Mouse (Mus musculus): Measurements from ENCODE around the gene Pax4.

Pax4 gene

GRCm38 (mm10) chr6:28449253-28449652, at the start of gene Pax4:
Gene Pax4, minus strand, starts transcription at chr6:28449353.
- no peak for DNase-seq (ENCODE audit: low spot score in 2 of 2)

- DNase-seq (ENCODE audit: low spot score in 2 of 2) = no peak
Observed at GRCm38 (mm10) chr6:28497837-28498236, 48.7 kb upstream of the Pax4 start.

- DNase-seq (ENCODE audit: low spot score in 2 of 2) = no peak
Observed at GRCm38 (mm10) chr6:28491198-28491597, 42.0 kb upstream of the Pax4 start.

- no peak for DNase-seq (ENCODE audit: low spot score in 2 of 2)
Observed at GRCm38 (mm10) chr6:28490612-28491011, 41.5 kb upstream of the Pax4 start.

GRCm38 (mm10) chr6:28488204-28488851, 39.2 kb upstream of the Pax4 start:
- DNase-seq (ENCODE audit: low spot score in 2 of 2) = no peak

- DNase-seq (ENCODE audit: low spot score in 2 of 2) = no peak
Observed at GRCm38 (mm10) chr6:28486905-28487304, 37.8 kb upstream of the Pax4 start.

- no peak for DNase-seq (ENCODE audit: low spot score in 2 of 2)
Observed at GRCm38 (mm10) chr6:28486471-28486870, 37.3 kb upstream of the Pax4 start.

GRCm38 (mm10) chr6:28486008-28486407, 36.9 kb upstream of the Pax4 start:
- DNase-seq (ENCODE audit: low spot score in 2 of 2) = no peak

- no peak for DNase-seq (ENCODE audit: low spot score in 2 of 2)
Observed at GRCm38 (mm10) chr6:28482711-28483315, 33.7 kb upstream of the Pax4 start.

- no peak for DNase-seq (ENCODE audit: low spot score in 2 of 2)
Observed at GRCm38 (mm10) chr6:28480752-28481492, 31.8 kb upstream of the Pax4 start.

- peak; percentile 96 for DNase-seq (ENCODE audit: low spot score in 2 of 2)
Observed at GRCm38 (mm10) chr6:28479865-28480751, 31.0 kb upstream of the Pax4 start.

- DNase-seq (ENCODE audit: low spot score in 2 of 2) = no peak
Observed at GRCm38 (mm10) chr6:28474839-28475238, 25.7 kb upstream of the Pax4 start, which contains the start of gene Snd1. Gene Snd1, plus strand, starts transcription at chr6:28475139.

- no peak for DNase-seq (ENCODE audit: low spot score in 2 of 2)
Observed at GRCm38 (mm10) chr6:28474211-28474610, 25.1 kb upstream of the Pax4 start.

- no peak for DNase-seq (ENCODE audit: low spot score in 2 of 2)
Observed at GRCm38 (mm10) chr6:28471284-28472035, 22.3 kb upstream of the Pax4 start.

- DNase-seq (ENCODE audit: low spot score in 2 of 2) = no peak
Observed at GRCm38 (mm10) chr6:28470621-28471020, 21.5 kb upstream of the Pax4 start.

GRCm38 (mm10) chr6:28470017-28470602, 21.0 kb upstream of the Pax4 start:
- DNase-seq (ENCODE audit: low spot score in 2 of 2) = no peak

- no peak for DNase-seq (ENCODE audit: low spot score in 2 of 2)
Observed at GRCm38 (mm10) chr6:28464630-28465029, 15.5 kb upstream of the Pax4 start.

- peak; percentile 43 to 75 for DNase-seq (ENCODE audit: low spot score in 2 of 2)
Observed at GRCm38 (mm10) chr6:28460534-28460933, 11.4 kb upstream of the Pax4 start.

- DNase-seq (ENCODE audit: low spot score in 2 of 2) = no peak
Observed at GRCm38 (mm10) chr6:28459221-28459668, 10.1 kb upstream of the Pax4 start.

- no peak for DNase-seq (ENCODE audit: low spot score in 2 of 2)
Observed at GRCm38 (mm10) chr6:28450977-28451376, 1.8 kb upstream of the Pax4 start.

- no peak for DNase-seq (ENCODE audit: low spot score in 2 of 2)
Observed at GRCm38 (mm10) chr6:28450481-28450880, 1.3 kb upstream of the Pax4 start.

All from spleen, postnatal 4 days (tissue).